Mouse (Mus musculus): ENCODE results near the gene Adrm1. TPM values are rescaled to one million over a fixed set of nuclear protein-coding genes. Genes with fewer than 3 reads are reported as not detected.
A peak's percentile ranks its signal among the peaks of the same experiment; 100 is the strongest.

Adrm1 gene
- polyA plus RNA-seq, 1 experiment from 2014 or later: 200 TPM

DNA sequence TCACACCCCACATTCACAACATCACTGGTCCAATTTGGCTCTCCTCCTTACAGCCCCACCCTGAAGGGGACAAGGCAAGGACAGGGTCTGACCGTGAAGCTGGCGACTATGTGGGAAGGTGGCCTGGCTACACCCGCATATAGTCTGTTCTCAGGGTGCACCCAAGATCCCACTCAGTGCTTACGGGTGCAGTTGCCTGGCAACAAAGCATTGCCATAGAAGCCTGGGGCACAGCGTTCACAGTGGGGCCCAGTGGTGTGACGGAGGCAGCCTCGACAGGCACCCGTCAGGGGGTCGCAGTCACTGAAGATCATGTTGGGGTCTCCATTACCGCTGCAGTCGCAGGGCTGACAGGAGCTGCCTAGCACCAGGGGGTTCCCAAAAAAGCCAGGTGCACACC lies 16.1 kb downstream of the Adrm1 start:
- no peaks in the 10 kb centered on the region for H3K27me3 ChIP-seq
- H3K9ac ChIP-seq: no peak overlapping the region
- no peak for ATAC-seq (ENCODE audit: low FRiP score)
- H3K9me3 ChIP-seq (replicated peaks): no peaks in the 10 kb centered on the region
- no peaks in the 10 kb centered on the region for H3K4me1 ChIP-seq
- H3K4me3 ChIP-seq: no peak overlapping the region
- no peak overlapping the region for H3K27ac ChIP-seq
- H3K36me3 ChIP-seq: no peaks in the 10 kb centered on the region
- 86% methylated on average over 11 of the region's 11 CpGs for WGBS
- no peak overlapping the region for H3K4me2 ChIP-seq (replicated peaks)

GRCm38 (mm10) chr2:180196610-180197322 lies 25.5 kb downstream of the Adrm1 start:
- no peak overlapping the region for H3K9ac ChIP-seq

GRCm38 (mm10) chr2:180197323-180198037 lies 26.2 kb downstream of the Adrm1 start:
- H3K4me2 ChIP-seq (replicated peaks): no peak overlapping the region
- no peak overlapping the region for H3K9ac ChIP-seq
- no peaks in the 10 kb centered on the region for H3K27me3 ChIP-seq
- WGBS: 86% methylated on average over 10 of the region's 10 CpGs
- H3K9me3 ChIP-seq (replicated peaks): no peaks in the 10 kb centered on the region
- no peaks in the 10 kb centered on the region for H3K36me3 ChIP-seq
- peaks cover 19% of the 10 kb centered on the region for H3K4me1 ChIP-seq
- H3K27ac ChIP-seq: no peak overlapping the region
- 0 out of 2 replicates have a peak, but pooled peaks have one; percentile 18 for ATAC-seq (ENCODE audit: low FRiP score)
- no peak overlapping the region for H3K4me3 ChIP-seq

More at GRCm38 (mm10) chr2:180196610-180197322, 25.5 kb downstream of the Adrm1 start:
- Histone ChIP-seq H3K4me2 (replicated peaks) (no peak overlapping the region), H3K27me3 (no peaks in the 10 kb centered on the region), H3K4me3 (no peak overlapping the region), H3K27ac (no peak overlapping the region), H3K4me1 (peaks cover 14% of the 10 kb centered on the region), H3K9me3 (replicated peaks) (no peaks in the 10 kb centered on the region), H3K36me3 (no peaks in the 10 kb centered on the region)
- ATAC-seq (ENCODE audit: low FRiP score): no peak
- 73% methylated on average over 11 of the region's 12 CpGs for WGBS

DNA sequence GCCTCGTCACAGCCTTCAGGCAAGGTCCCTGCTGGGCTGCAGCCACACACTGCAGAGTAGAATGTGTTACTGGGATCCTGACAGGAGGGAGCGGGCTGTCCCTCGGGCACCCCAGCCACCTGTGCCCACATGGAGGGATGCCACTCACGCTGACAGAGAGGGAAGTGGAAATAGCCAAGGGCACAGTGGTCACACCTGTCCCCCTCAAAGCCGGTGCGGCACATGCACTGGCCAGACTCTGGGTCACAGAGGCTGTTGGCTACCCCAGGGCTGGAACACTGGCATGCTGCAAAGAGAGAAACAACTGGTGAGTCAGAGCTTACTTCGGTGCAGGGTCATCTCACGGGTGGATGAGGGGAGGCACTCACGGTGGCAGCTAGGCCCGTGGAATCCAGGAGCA lies 27.5 kb downstream of the Adrm1 start:
- 79% methylated on average over 10 of the region's 10 CpGs for WGBS
- Histone ChIP-seq H3K9ac (no peak overlapping the region), H3K27me3 (no peaks in the 10 kb centered on the region), H3K27ac (no peak overlapping the region), H3K4me1 (peaks cover 25% of the 10 kb centered on the region), H3K4me3 (no peak overlapping the region), H3K4me2 (replicated peaks) (no peak overlapping the region), H3K36me3 (no peaks in the 10 kb centered on the region), H3K9me3 (replicated peaks) (no peaks in the 10 kb centered on the region)
- no peak for ATAC-seq (ENCODE audit: low FRiP score)

DNA sequence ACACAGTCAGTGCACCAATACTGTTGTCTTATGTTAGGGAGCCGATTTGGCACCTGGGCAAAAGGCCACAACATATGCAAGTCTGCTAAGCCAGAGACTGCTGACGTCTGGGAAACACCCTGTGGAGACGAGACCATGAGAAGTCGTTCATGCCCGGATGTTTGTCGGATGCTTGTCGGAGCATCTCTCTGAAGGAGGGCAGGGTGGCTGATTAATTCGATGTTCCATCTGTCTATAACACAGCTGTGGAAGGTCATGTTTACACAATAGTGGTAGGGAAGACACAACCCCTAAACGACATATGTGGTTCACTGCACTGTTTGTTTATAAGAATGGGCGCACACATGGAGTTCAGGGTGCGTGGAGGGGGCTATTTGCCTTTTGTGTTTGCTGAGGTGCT lies 29.4 kb downstream of the Adrm1 start:
- H3K27ac ChIP-seq: no peak overlapping the region
- 46% methylated on average over 11 of the region's 11 CpGs for WGBS
- no peak overlapping the region for H3K9ac ChIP-seq
- no peak for ATAC-seq (ENCODE audit: low FRiP score)
- no peaks in the 10 kb centered on the region for H3K36me3 ChIP-seq
- H3K4me2 ChIP-seq (replicated peaks): no peak overlapping the region
- H3K4me1 ChIP-seq: peaks cover 35% of the 10 kb centered on the region
- no peaks in the 10 kb centered on the region for H3K9me3 ChIP-seq (replicated peaks)
- H3K27me3 ChIP-seq: no peaks in the 10 kb centered on the region
- H3K4me3 ChIP-seq: no peak overlapping the region

- Histone ChIP-seq H3K9ac (no peak overlapping the region), H3K27ac (no peak overlapping the region), H3K36me3 (no peaks in the 10 kb centered on the region), H3K4me2 (replicated peaks) (no peak overlapping the region), H3K9me3 (replicated peaks) (no peaks in the 10 kb centered on the region), H3K27me3 (no peaks in the 10 kb centered on the region), H3K4me3 (no peak overlapping the region), H3K4me1 (peaks cover 41% of the 10 kb centered on the region)
- WGBS: 67% methylated on average over 9 of the region's 9 CpGs
- no peak for ATAC-seq (ENCODE audit: low FRiP score)
Measured at GRCm38 (mm10) chr2:180201303-180201702, 30.0 kb downstream of the Adrm1 start.

DNA sequence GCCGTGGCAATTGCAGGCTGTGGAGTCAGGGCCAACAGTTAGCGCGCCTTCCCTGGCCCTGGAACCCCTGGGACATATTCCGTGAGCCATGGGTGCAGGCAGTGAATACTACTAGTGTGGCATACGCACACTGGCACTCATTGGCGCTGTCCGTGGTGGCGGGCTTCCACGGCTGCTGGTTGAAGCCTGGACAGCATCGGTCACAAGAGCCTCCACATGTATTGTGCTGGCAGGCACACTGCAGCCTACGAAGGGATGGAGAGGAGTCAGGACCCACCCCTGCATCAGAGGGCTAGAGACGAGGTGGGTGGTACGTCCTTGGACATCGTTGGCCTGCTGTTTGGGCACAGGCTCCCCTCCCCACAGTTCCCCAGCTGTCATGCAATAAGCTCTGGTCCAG lies 31.0 kb downstream of the Adrm1 start:
- no peak overlapping the region for H3K4me2 ChIP-seq (replicated peaks)
- H3K27ac ChIP-seq: no peak overlapping the region
- no peak for ATAC-seq (ENCODE audit: low FRiP score)
- no peaks in the 10 kb centered on the region for H3K36me3 ChIP-seq
- no peak overlapping the region for H3K4me3 ChIP-seq
- no peak overlapping the region for H3K9ac ChIP-seq
- no peaks in the 10 kb centered on the region for H3K9me3 ChIP-seq (replicated peaks)
- no peaks in the 10 kb centered on the region for H3K27me3 ChIP-seq
- 89% methylated on average over 14 of the region's 14 CpGs for WGBS
- H3K4me1 ChIP-seq: peaks cover 42% of the 10 kb centered on the region

DNA sequence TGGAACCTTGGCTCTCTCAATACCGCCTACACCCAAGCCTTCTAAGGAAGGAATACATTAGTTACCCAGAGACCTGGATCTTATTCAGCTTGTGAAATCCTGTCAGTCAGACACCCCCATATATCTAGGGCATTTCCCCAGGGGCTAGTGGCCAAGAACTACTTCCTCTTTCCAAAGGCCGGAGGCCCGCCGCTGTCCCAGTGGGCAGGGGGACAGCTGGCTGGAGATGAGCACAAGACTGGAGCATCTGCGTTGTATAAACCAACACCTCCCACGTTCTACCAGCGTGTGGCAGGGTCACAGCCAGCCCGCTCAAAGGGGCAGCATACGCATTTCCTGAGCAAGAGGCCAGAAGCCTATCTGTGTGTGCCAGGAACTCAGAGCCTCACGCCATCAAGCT lies 31.5 kb downstream of the Adrm1 start:
- no peak overlapping the region for H3K4me3 ChIP-seq
- ATAC-seq (ENCODE audit: low FRiP score): no peak
- no peaks in the 10 kb centered on the region for H3K36me3 ChIP-seq
- no peaks in the 10 kb centered on the region for H3K27me3 ChIP-seq
- no peak overlapping the region for H3K4me2 ChIP-seq (replicated peaks)
- no peak overlapping the region for H3K27ac ChIP-seq
- no peaks in the 10 kb centered on the region for H3K9me3 ChIP-seq (replicated peaks)
- H3K9ac ChIP-seq: no peak overlapping the region
- peaks cover 39% of the 10 kb centered on the region for H3K4me1 ChIP-seq
- 69% methylated on average over 10 of the region's 10 CpGs for WGBS

DNA sequence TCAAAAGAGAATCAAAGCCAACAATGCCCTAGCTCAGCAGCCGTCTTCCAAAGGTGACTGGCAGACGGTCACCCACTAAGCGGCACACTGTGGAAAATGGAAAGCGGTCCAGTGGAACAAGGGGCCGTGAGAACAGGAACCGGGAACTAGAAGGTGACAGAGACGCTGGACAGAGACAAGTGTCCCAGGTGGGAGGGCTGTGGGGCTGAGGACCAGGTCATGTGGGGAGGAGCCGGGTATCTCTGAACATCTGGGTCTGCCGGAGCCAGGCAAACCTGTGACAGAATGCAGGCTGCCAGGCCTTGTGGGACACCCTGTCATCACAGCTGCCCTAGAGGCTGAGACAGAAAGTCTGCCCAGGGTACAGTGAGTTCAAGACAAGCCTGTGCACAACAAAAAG lies 33.2 kb downstream of the Adrm1 start:
- H3K9ac ChIP-seq: no peak overlapping the region
- no peaks in the 10 kb centered on the region for H3K27me3 ChIP-seq
- no peaks in the 10 kb centered on the region for H3K36me3 ChIP-seq
- no peak overlapping the region for H3K4me3 ChIP-seq
- H3K27ac ChIP-seq: peak overlapping the region; percentile 77
- ATAC-seq (ENCODE audit: low FRiP score): no peak
- no peaks in the 10 kb centered on the region for H3K9me3 ChIP-seq (replicated peaks)
- peaks cover 35% of the 10 kb centered on the region for H3K4me1 ChIP-seq
- H3K4me2 ChIP-seq (replicated peaks): no peak overlapping the region
- 86% methylated on average over 9 of the region's 9 CpGs for WGBS

GRCm38 (mm10) chr2:180205083-180205955 lies 34.0 kb downstream of the Adrm1 start:
- Histone ChIP-seq H3K27ac (peak overlapping the region; percentile 77), H3K9me3 (replicated peaks) (no peaks in the 10 kb centered on the region), H3K4me1 (peaks cover 34% of the 10 kb centered on the region), H3K9ac (no peak overlapping the region), H3K4me3 (no peak overlapping the region), H3K36me3 (no peaks in the 10 kb centered on the region), H3K27me3 (no peaks in the 10 kb centered on the region), H3K4me2 (replicated peaks) (no peak overlapping the region)
- ATAC-seq (ENCODE audit: low FRiP score): peak; percentile 77
- WGBS: 68% methylated on average over 12 of the region's 12 CpGs

DNA sequence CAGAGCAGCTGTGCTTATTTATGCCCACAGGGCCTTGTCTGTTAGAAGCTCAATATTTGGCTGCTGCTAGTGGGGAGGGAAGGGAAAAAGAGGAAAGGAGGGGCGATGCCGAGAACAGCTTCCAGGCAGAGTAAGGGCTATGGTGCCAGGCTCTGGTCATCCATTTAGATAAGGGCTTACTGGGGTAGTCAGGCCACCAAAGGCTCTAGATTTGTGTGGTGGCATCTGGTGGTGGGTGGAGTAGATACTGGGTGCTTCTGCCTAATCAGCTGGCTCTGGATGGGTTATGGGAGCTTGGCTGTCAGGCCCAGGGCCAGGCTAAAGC lies 34.6 kb downstream of the Adrm1 start:
- Histone ChIP-seq H3K9me3 (replicated peaks) (no peaks in the 10 kb centered on the region), H3K27ac (peak overlapping the region; percentile 77), H3K4me3 (no peak overlapping the region), H3K36me3 (no peaks in the 10 kb centered on the region), H3K4me1 (peaks cover 28% of the 10 kb centered on the region), H3K4me2 (replicated peaks) (no peak overlapping the region), H3K27me3 (no peaks in the 10 kb centered on the region), H3K9ac (no peak overlapping the region)
- ATAC-seq (ENCODE audit: low FRiP score): 0 out of 2 replicates have a peak, but pooled peaks have one; percentile 2
- WGBS: 90% methylated on average over 2 of the region's 2 CpGs

DNA sequence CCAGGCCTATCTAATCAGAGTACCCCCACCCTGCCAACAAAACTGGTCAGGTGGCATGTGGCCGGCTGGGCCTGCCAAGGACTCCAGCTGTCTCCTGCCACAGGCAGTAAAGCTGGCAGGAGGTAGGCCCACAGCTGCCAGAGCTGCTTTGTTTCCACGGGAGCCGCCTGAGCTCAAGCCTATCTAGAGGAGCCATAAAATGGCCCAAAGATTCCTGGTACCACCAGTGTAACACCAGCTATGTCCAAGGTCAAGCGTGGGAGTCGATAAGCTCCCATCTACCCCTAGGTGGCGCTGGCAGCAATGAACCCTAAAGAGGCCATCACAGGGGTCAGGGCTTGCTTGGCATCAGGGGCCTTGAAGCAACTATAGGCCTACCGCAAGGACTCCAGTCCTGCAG lies 36.6 kb downstream of the Adrm1 start:
- H3K9me3 ChIP-seq (replicated peaks): no peaks in the 10 kb centered on the region
- ATAC-seq (ENCODE audit: low FRiP score): no peak
- no peak overlapping the region for H3K4me3 ChIP-seq
- no peaks in the 10 kb centered on the region for H3K36me3 ChIP-seq
- H3K27ac ChIP-seq: no peak overlapping the region
- H3K27me3 ChIP-seq: no peaks in the 10 kb centered on the region
- H3K4me1 ChIP-seq: peaks cover 21% of the 10 kb centered on the region
- WGBS: 70% methylated on average over 7 of the region's 7 CpGs
- no peak overlapping the region for H3K9ac ChIP-seq
- no peak overlapping the region for H3K4me2 ChIP-seq (replicated peaks)
